Mouse (Mus musculus) retina, embryonic 14.5 days (tissue): ENCODE measurements at regions not wholly inside any gene's neighbourhood (a gene's known extent, or its start where the extent isn't known, plus 50 kb on each side); places are given as distances from the start of the nearest gene placed in this dataset.

Source experiments
- DNase-seq: peaks from one replicate; pipeline ENCODE4 v3.0.0-alpha.2; 2015; ENCODE audit warnings: low spot score

GRCm38 (mm10) chr7:66491501-66491900 is 64.2 kb upstream of the Aldh1a3 start:
- no peak for DNase-seq

GRCm38 (mm10) chr7:66490073-66490472 is 62.8 kb upstream of the Aldh1a3 start:
- DNase-seq: no peak

GRCm38 (mm10) chr7:66487751-66488150 is 60.4 kb upstream of the Aldh1a3 start:
- no peak for DNase-seq

GRCm38 (mm10) chr7:66480446-66480845 is 53.1 kb upstream of the Aldh1a3 start:
- DNase-seq: peak; percentile 76

DNA sequence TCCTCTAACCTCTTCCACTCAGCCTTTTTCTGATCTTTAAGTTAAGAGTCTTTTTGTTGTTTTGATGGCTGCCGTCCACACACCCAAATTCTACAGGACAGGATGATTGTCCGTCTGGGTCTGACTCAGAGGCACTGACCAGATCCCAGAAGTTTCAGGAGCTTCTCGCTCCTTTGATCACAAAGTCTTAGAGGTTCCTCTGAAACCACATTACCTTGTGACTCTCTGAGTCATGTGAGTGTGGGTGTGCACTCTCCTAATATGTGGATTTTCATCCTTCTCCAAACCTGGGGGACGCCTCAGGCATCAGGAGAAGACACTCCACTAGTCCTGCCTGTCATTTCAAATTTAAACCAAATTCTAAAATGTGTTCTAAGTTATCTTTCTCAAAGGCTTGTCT is 52.0 kb upstream of the Aldh1a3 start:
- no peak for DNase-seq

DNA sequence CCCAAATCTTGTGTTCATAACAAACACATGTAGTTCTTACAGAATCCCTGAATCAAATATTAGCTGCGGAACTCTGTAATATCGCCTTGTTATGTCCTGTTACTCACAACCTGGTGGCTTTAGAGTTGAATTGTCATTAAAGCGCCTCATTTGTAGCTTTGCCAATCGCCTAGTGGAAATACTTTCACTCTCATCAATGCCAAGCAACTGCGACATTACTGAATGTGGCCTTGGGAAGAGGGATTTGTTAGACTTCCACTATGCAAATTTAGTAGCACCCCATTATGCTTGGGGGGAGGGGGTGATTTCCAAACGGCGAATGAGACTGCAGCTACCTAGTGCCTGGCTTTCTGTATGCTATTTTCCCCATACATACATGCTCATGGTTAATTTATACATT is 50.8 kb upstream of the Aldh1a3 start:
- DNase-seq: no peak

- peak; percentile 59 for DNase-seq
These were observed 50.2 kb upstream of the Aldh1a3 start for GRCm38 (mm10) chr7:66477475-66477874.
